Mouse (Mus musculus) forebrain, postnatal 0 days (tissue): Measurements from ENCODE around the gene H2-T23. TPM values are rescaled to one million over a fixed set of nuclear protein-coding genes. Genes with fewer than 3 reads are reported as not detected.
"Not testable (repeated sequence)": the region's sequence is repeated elsewhere in the genome, so short reads cannot be mapped to it uniquely, and the experiment has no call there.

ENCODE experiments used
- ATAC-seq: fragments of 200-750 bp; cut with Nextera tagmentation; 2 replicates; pipeline ENCODE4 v1.8.0; 2017; ENCODE audit warnings: mild to moderate bottlenecking, moderate library complexity
- DNase-seq: peaks from one replicate; pipeline ENCODE4 v3.0.0-alpha.2; 2015
- H3K27ac ChIP-seq: fragments of 300-500 bp; sonication (generic); 2 replicates; pipeline ENCODE4 v1.5.1; 2014; ENCODE audit warnings: low read depth, mild to moderate bottlenecking, antibody characterized with exemption, low read length, moderate library complexity, mixed read lengths
- H3K27me3 ChIP-seq: fragments of 300-500 bp; sonication (generic); 2 replicates; pipeline ENCODE4 v1.6.1; 2014; ENCODE audit warnings: mild to moderate bottlenecking, low read length, mixed read lengths; ENCODE audit not compliant: insufficient read depth
- H3K36me3 ChIP-seq: fragments of 300-500 bp; sonication (generic); 2 replicates; pipeline ENCODE4 v1.6.1; 2014; ENCODE audit warnings: mild to moderate bottlenecking, moderate library complexity; ENCODE audit not compliant: insufficient read depth
- H3K4me1 ChIP-seq: fragments of 300-500 bp; sonication (generic); 2 replicates; pipeline ENCODE4 v1.6.1; 2014; ENCODE audit warnings: antibody characterized with exemption; ENCODE audit not compliant: insufficient read depth
- H3K4me2 ChIP-seq: fragments of 300-500 bp; sonication (generic); 2 replicates; pipeline ENCODE4 v1.6.1; 2014; ENCODE audit warnings: low read depth, mild to moderate bottlenecking, moderate library complexity
- H3K4me3 ChIP-seq: fragments of 300-500 bp; sonication (generic); 2 replicates; pipeline ENCODE4 v1.5.1; 2014; ENCODE audit warnings: low read depth, low read length, mixed read lengths
- H3K9ac ChIP-seq: fragments of 300-500 bp; sonication (generic); 2 replicates; pipeline ENCODE4 v1.6.1; 2014; ENCODE audit warnings: mild to moderate bottlenecking
- H3K9me3 ChIP-seq: fragments of 300-500 bp; sonication (generic); 2 replicates; pipeline ENCODE4 v1.6.1; 2016; ENCODE audit warnings: low read length
- CTCF ChIP-seq: sonication (generic); IDR thresholded peaks from 2 replicates; pipeline ENCODE4 v1.5.1; 2016; ENCODE audit warnings: antibody characterized with exemption, control low read depth, low read depth
- WGBS: fragments of 180-500 bp; shearing (Covaris S2); extraction: QIAGEN DNeasy Blood & Tissue Kit; methylation state at CpG from one replicate; pipeline ENCODE4 v1.1.7; 2014; 5-methylcytosine and 5-hydroxymethylcytosine counted together
- polyA plus RNA-seq: library from polyadenylated mRNA; unstranded; fragments of >200 nt; fragmentation: Nextera tagmentation; extraction: Ambion mirVana; gene quantifications from 2 replicates; pipeline ENCODE4 v1.2.1, GENCODE M21; 2015
- total RNA-seq: library from RNA; depleted of rRNA; stranded (reverse); fragments of >200 nt; gene quantifications from 2 replicates; pipeline ENCODE4 v1.2.3, GENCODE M21; 2014

Gene H2-T23
- total and polyA plus RNA-seq, 2 experiments from 2014 or later = 6.9 to 9.0 TPM

DNA sequence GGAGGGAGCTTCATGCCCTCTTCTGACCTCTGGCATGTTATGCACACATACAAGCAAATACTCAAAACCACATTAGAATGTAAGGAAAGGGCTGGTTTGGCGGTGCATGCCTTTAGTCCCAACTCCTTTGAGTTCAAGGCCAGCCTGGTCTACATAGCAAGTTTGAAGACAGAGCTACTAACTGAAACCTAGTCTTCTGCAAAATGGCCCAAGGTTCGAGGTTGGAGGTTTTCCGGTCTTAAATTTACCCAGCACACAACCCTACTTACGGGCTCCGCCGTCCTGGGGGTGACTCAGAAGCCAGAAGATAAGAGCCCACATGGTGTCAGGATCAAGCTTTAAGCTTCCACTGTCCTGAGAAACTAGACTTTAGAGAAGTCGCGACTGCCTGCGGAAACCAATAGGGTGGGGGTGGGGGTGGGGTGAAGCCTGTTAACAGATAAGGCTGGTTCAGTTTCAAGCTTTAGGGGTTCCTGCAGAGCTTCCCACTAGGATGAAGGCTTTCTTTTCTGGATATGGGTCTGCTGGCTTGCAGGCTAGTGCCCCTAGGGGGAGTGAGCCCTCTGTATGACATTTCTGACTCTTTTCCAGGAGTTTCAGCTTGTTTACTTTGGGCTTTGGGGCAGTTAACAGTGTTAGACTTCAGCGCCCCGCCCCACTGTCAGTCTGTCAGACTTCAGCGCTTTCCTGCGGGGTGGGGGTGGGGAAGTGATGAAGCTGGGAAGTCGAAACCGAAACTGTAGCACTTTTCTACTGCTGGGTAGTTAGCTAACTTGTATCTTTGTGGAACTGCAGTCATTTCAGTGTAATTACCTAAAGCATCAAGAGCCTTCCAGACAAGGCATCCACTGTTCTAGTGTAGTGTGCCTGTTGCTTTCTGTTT is 12.2 kb downstream of the H2-T23 start, which contains the start of gene H2-T24:
Gene H2-T24 (minus strand): TSS at position 370 of the 883 bp plus-strand sequence.
- H3K27ac ChIP-seq = no peak within 1 kb of the TSS
- peak; percentile 41; the same call in 1 of the 2 replicates for TF ChIP-seq CTCF
- peak; percentile 10 for DNase-seq

DNA sequence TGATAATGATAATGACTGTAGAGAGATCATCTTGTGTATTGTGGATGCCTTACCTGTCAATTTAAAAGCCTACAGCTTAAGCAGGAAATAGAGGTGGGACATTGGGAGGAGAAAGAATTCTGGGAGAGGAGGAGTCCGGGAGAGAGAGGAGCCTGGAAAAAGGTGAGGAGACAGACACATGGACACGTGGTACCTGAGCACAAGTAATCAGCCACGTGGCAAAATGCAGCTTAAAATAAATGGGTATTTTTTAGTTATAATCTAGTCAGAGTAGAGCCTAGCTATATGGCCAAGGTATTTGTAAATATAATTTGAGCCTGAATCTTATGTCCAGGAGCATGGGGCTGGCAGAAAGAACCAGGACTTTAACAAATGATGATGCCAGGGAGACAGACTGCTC is 13.1 kb downstream of the H2-T23 start:
- no peak overlapping the region for H3K27ac ChIP-seq
- DNase-seq (no peak), ATAC-seq (no peak)
- no peak overlapping the region for H3K4me2 ChIP-seq
- no peaks in the 10 kb centered on the region for H3K27me3 ChIP-seq
- WGBS = 68% methylated on average over 3 of the region's 3 CpGs
- no peak for TF ChIP-seq CTCF
- H3K36me3 ChIP-seq = peaks cover 13% of the 10 kb centered on the region
- H3K4me3 ChIP-seq = no peak overlapping the region
- no peaks in the 10 kb centered on the region for H3K4me1 ChIP-seq
- H3K9me3 ChIP-seq = no peaks in the 10 kb centered on the region
- no peak overlapping the region for H3K9ac ChIP-seq

More for the DNA sequence above, 12.2 kb downstream of the H2-T23 start, which contains the start of gene H2-T24:
- peak; percentile 38; the same call in 1 of the 2 replicates for ATAC-seq
- no peak within 1 kb of the TSS for H3K4me2 ChIP-seq
- no peak within 1 kb of the TSS for H3K9ac ChIP-seq
- 43% methylated on average over 15 of the region's 15 CpGs for WGBS
- H3K4me1 ChIP-seq = no peaks in the 10 kb centered on the region
- no peak within 1 kb of the TSS for H3K4me3 ChIP-seq
- no peaks in the 10 kb centered on the region for H3K27me3 ChIP-seq
- H3K36me3 ChIP-seq = peaks cover 4% of the 10 kb centered on the region; the same call in 1 of the 2 replicates
- no peaks in the 10 kb centered on the region for H3K9me3 ChIP-seq

DNA sequence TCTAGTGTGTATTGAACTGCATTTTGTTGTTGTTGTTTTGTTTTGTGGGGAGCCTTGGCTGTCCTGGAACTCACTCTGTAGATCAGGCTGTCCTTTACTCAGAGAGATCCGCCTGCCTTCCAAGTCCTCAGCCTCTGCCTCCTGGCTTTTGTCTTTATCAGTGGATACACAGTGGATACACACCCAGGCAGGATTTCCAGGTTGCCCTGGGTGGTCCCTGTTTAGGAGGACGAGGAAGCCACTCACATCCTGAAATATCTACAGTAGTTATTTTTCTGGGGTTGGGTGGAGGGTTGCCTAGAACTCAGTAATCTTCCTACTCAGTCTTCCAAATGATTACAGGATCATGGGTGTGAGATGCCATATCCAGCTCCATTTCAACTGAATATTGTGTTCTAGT is 13.7 kb downstream of the H2-T23 start:
- Histone ChIP-seq H3K9ac (no peak overlapping the region), H3K27me3 (no peaks in the 10 kb centered on the region), H3K27ac (no peak overlapping the region), H3K4me1 (no peaks in the 10 kb centered on the region), H3K4me2 (no peak overlapping the region), H3K9me3 (no peaks in the 10 kb centered on the region), H3K36me3 (peaks cover 18% of the 10 kb centered on the region), H3K4me3 (no peak overlapping the region)
- 73% methylated on average over 2 of the region's 2 CpGs for WGBS
- DNase-seq = no peak
- no peak for ATAC-seq
- no peak for TF ChIP-seq CTCF

DNA sequence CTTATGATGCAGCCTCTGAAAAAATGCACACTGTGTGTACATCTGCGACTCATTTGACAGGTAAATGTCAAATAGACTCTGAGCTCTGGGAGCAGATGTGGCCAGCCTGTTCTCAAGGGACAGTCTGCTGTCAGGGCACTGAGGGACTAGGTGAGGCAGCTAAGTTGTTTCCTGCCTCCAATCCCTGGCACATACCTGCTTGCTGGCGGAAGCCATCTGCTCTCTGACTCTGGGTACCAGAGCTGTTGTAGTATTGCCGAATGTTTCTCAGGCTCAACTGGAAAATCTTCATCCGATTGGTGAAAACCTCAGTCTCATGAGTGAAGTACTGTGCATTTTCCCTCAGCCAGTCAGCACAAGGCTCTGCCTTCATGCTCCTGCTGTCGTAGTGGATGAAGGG is 15.6 kb downstream of the H2-T23 start:
- no peaks in the 10 kb centered on the region for H3K4me1 ChIP-seq
- H3K27ac ChIP-seq = no peak overlapping the region
- DNase-seq = no peak
- no peaks in the 10 kb centered on the region for H3K9me3 ChIP-seq
- H3K36me3 ChIP-seq = peaks cover 18% of the 10 kb centered on the region
- H3K4me2 ChIP-seq = no peak overlapping the region
- TF ChIP-seq CTCF = no peak
- no peak for ATAC-seq
- H3K4me3 ChIP-seq = no peak overlapping the region
- H3K27me3 ChIP-seq = no peaks in the 10 kb centered on the region
- H3K9ac ChIP-seq = no peak overlapping the region
- 92% methylated on average over 5 of the region's 5 CpGs for WGBS

DNA sequence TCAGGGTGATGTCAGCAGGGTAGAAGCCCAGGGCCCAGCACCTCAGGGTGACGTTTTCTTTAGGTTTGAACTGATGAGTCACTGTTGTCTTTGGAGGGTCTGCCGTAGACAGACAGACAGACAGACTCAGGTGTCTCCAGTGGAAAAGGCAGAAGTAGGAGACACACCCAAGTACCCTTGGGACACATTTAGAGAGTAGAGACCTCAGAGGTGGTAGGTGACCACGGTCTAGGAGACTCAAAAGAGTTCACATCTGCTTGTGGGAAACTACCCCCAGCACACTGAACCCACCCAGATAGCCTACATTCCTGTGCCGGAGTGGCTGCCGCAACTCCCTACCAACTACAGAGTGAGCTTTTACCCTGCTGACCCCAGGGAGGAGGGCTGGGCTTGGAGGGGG is 17.7 kb downstream of the H2-T23 start:
- Histone ChIP-seq H3K4me1 (no peaks in the 10 kb centered on the region), H3K27me3 (no peaks in the 10 kb centered on the region), H3K4me2 (no peak overlapping the region), H3K36me3 (peaks cover 18% of the 10 kb centered on the region), H3K27ac (no peak overlapping the region), H3K9ac (no peak overlapping the region), H3K9me3 (no peaks in the 10 kb centered on the region), H3K4me3 (no peak overlapping the region)
- no peak for ATAC-seq
- DNase-seq = no peak
- no peak for TF ChIP-seq CTCF
- WGBS = 98% methylated on average over 5 of the region's 5 CpGs

DNA sequence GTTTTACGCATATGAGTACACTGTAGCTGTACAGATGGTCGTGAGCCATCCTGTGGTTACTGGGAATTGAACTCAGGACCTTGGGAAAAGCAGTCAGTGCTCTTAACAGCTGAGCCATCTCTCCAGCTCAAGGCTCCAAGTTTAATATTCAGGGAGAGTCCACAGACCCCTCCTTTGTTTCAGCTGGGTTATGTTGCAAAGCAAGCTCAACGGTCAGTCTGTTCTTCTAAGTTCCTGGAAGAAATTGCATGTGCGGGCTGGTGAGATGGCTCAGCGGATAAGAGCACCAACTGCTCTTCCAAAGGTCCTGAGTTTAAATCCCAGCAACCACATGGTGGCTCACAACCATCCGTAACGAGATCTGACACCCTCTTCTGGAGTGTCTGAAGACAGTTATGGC is 28.2 kb downstream of the H2-T23 start:
- not testable (repeated sequence) for H3K27me3 ChIP-seq, H3K36me3 ChIP-seq, H3K4me2 ChIP-seq, H3K9me3 ChIP-seq, H3K4me1 ChIP-seq, ATAC-seq, H3K4me3 ChIP-seq, H3K27ac ChIP-seq, DNase-seq, H3K9ac ChIP-seq
- WGBS = 89% methylated on average over 7 of the region's 7 CpGs

DNA sequence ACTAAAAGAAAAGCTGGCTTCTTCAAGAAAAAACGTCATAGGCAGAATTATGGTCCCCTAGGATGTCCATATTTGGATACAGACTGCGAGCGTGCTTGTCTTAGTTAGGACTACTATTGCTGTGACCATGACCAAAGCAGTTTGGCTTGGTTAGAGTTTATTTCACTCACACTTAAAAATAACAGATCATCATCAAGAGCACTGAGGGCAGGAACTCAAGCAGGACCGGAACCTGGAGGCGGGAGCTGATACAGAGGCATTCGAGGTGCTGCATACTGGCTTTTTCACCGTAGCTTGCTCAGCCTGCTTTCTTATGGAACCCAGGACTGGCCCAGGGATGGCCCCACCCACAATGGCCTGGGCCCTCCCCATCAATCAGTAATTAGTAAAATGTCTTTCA is 29.3 kb downstream of the H2-T23 start:
- Histone ChIP-seq H3K36me3 (no peaks in the 10 kb centered on the region), H3K4me3 (no peak overlapping the region), H3K27me3 (no peaks in the 10 kb centered on the region), H3K27ac (no peak overlapping the region), H3K9me3 (no peaks in the 10 kb centered on the region), H3K4me2 (no peak overlapping the region), H3K9ac (no peak overlapping the region), H3K4me1 (no peaks in the 10 kb centered on the region)
- no peak for TF ChIP-seq CTCF
- DNase-seq = no peak
- WGBS = 91% methylated on average over 7 of the region's 7 CpGs
- ATAC-seq = no peak
